Mouse (Mus musculus) cerebellum, adult 11 months (tissue): ENCODE data around the gene Cnmd.

ENCODE experiments used
- DNase-seq: peaks from one replicate; pipeline ENCODE4 v3.0.0; 2022

Gene Cnmd

DNA sequence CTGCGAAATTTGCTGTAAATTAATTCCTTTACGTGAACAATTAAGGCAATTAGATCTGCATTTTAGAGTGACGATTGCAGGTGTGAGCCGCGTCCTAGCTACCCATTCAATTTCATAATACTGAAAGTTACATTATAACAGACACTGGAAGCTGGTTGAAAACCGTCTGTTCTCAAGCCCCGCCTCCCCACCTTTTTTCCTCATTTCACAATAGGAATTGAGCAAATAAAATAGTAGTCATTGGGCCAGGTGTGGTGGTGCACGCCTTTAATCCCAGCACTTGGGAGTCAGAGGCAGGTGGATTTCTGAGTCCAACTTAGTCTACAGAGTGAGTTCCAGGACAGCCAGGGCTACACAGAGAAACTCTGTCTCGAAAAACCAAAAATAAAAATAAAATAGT, 19.9 kb downstream of the Cnmd start:
- no peak for DNase-seq

DNA sequence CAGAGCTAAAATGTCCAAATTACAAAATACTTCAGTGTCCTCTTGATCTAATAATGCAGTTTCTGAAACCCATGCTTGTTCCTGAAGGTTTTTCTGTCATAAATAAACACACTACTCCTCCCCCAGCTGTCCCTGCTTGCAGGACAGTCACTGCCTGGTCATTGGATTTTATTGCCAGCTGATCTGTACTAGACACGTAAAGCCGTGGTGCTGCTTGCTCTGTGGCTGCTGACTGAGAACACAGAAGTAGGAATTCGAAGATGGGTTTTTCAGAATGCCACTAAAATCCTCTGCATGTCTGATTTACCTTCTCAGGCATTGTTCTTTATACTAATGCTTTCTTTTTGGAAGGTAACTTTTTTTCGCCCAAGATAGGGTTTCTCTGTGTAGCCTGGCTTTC, 25.2 kb downstream of the Cnmd start:
- no peak for DNase-seq

DNA sequence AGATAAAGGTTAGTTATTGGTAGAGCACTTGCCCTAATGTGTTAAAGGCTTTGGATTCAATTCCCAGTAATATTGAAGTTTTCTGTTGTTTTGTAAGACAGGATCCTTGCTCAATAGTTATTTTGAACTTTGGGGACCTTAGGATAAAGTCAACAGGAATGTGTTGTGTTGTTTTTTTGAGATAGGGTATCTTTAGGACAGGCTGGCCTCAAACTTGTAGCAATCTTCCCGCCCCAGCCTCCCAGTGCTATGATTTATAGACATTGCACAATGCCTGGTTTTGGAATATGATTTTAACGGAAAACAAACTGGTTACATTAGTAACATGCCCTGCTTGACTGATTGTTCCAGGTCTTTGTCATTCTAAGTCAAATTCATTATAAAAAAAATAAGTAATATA, 28.8 kb downstream of the Cnmd start:
- DNase-seq: no peak

DNA sequence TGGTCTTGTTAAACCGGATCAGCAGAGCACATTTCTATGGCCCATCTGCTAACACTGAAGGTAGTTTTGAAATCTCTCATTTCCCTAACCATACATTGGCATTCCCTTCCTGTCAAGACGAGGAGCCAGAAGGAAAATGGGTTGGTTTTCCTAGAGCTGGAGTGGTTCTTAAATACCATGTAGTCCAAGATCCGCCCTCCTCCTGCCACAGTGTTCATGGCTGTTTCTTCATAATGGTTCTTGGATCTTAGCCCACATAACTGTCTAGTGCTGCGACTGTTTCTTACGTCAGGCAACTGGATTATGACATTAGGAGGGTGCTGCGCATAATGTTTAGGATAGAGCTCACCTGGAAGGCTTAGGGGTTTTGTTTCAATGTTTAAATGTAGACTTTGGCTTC, 29.6 kb downstream of the Cnmd start:
- DNase-seq: no peak

DNA sequence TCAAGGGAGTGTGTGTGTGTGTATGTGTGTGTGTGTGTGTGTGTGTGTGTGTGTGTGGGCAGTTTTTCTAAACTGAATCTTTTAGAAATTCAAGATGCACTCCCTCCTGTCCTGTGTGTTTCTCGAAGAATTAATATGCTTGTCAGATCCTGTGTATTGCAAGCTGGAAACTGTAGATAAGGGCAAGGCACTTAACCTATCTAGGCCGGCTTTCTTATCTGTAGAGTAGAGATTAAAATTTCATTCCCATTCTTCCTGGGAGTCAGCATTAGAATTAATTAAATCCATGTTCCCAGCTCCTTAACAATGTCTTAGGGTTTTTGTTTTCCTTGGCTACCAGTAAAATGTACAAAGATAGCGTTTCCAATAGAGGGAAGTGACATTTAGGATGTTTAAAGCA, 40.8 kb downstream of the Cnmd start:
- DNase-seq: no peak

DNA sequence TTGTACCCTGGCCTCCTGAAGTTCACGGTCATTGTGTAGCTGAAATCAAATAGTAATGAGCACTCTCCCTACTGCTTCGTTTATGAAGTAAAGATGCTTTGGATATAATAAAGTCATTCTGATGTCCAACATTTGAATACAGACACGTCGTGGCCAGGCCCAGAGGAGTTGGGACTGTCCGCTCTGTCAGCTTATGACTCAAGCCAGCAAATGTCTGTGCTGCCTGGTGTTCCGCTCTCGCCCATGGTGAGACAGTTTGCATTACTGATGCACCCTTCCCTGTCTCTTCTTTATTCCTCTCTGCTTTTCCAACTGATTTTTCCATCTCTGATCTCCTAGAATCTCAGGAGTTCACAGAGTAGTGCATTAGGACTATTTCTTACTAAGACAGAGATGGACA, 42.2 kb downstream of the Cnmd start:
- DNase-seq: no peak

DNA sequence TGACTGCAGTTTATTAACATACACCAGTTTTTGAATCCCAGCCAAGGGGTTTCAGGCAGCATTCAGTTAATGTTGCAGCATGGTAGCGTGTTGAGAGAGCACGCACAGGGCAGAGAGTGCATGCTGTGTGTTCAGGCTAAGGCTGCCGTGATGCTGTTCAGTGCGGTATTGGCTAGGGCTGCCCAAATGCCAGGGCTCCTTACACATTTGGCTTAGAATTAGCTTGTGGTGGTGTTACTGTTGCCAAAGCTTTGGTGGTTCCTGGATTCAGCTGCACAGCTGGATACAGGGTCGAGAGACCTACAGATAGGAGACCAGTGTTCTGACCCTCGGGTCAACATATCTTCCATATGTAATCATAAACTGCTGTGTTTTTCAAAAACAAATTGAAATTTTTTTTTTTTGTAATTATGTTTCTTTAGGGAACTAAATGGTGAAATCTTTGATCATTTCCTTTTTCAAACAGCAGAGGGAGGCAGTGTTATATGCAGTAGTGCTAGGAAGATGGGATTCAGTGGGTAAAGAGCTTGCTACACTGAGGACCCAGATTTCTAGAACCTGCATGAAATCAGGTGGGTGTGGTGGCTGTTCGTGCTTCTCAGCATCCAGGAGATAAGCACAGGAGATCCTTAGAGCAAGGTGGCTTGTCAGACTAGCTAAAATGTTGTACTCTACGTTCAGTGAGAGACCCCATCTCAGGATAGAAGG, 44.7 kb downstream of the Cnmd start:
- no peak for DNase-seq

DNA sequence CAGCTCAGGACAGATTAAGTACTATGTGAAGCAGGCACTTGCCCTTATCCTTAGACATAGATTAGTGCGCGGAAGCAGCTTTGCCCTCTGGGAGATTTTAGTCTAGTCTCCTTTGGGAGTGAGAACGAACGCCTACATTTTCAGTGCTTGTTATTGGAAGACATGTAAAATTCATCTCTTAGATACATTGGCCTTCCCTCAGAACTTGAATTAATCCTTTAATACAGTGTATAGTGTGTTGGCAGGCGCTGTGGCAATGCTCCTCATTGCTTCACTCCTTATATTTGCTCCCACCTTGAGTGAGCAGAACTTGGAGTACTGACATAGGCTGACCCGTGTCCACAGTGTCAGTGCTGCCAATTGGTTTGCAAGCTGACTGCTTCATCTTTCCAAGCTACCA, 53.7 kb downstream of the Cnmd start:
- DNase-seq: no peak

DNA sequence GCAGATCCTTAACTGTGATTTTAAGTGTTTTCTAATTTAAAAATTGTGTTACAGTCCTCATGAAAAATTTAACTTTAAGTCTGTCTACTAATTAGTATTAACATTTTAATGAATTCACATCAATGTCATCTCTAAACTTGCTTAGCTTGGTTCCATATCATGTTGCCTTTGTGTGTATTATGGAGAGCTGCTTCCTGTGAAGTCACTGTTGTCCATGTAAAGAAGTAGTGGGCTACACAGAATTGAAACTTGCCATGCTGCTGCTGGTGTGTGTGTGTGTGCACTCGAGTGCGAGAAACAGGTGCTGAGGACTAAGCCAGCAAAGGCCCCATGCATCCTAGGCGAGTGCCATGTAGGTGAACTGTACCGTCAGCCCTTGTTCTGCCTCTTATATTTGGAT, 54.6 kb downstream of the Cnmd start:
- no peak for DNase-seq

DNA sequence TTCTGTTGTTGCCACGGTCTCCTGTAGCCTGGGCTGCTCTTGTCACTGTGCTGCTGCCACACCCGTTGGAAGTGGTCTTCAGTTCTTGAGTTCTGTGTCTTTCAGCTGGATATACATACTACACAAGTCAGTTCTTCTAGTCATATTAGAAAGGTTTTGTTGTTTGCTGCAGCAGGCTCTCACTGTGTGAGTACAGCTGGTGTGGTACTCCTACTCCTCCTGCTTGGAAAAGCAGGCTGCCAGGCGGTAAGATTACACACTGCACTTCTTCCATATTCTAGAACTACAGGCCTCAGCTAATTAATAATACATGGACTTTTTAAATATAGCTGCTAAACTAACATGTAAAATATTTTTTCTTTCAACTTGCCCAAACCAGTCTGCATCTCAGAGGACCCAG, 55.1 kb downstream of the Cnmd start:
- DNase-seq: no peak

DNA sequence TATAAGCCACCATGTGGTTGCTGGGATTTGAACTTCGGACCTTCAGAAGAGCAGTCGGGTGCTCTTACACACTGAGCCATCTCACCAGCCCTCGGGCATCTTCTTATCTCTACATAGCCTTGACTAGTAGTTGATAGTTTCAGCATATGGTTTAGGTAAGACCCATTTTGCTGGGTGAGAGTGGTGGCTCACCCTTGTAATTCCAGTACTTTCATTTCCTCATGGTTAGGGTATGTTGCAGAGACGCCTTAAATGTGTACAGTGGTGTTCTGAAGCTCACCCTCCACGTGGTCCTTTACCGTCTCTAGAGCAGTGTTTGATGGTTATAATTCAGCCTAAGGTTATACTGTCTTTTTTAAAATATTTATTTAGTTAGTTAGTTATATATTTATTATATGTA, 55.6 kb downstream of the Cnmd start:
- DNase-seq: no peak

DNA sequence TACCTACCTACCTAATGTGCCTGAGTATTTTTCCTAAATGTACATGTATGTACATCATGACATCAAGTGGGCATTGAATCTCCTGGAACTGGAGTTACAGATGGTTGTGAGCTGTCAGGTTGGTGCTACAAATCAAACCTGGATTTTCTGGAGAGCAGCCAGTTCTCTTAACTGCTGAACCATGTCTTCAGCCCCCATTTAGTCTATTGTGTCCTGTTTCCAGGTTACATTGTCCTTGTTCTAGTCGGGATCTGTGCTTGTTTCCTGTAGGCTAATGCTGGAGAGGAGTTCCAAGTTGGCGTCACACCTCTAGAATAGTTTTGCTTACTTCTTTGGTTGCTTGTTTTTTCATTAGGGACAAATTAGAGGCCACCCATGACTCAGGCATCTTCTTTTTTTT, 56.1 kb downstream of the Cnmd start:
- DNase-seq: no peak

DNA sequence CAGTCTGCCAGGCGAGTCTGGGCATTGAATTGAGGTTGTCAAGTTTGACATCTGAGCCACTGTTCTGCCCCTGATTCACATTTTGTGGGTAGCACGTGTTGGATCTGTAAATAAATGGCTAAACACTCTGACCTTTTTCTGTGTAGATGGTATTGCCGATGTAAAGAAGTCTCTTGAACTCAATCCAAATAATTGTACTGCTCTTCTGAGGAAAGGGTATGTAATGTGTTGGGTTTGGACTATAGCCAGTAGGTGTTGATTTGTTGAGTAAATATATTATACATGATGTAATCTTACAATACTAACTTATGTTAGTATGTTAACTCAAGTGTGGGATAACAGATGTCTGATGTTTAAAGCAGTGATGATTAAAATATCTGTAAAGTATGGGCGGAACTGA, 65.4 kb downstream of the Cnmd start:
- DNase-seq: no peak

DNA sequence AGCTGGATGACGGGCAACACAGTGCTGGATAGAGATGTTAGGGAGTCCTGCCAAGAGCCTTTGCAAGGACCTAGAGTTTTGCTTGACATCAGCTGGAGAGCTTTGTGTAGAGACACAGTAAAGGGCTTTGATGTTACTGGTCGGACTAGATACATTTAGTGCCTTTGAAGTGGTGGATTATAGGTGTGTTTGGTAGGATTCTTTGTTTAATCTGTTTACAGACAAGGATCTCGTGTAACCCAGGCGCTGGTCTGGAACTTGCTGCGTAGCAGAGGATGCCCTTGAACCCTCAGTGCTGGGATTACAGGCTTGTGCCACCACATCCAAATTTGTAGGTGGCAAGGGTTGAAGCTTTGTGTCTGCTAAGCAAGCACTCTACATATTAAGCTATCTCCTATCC, 67.9 kb downstream of the Cnmd start:
- no peak for DNase-seq

DNA sequence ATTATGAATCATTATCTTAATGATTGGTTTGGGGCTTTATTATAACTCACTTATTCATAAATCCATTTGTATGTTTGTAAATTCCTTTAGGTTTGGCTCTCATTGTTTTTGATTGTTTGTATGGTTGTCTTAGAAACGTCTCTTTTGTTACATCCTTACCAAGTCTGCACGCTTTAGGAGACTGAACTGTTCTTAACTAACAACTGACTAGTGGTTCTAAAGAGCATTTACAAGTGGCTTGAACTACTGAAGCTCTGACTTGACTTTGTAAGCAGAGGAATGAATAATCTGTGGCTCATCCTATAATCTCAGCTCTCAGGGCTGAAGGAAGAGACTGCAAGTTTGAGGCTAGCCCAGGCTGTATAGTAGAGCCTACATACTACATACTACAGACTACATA, 70.4 kb downstream of the Cnmd start:
- DNase-seq: no peak

DNA sequence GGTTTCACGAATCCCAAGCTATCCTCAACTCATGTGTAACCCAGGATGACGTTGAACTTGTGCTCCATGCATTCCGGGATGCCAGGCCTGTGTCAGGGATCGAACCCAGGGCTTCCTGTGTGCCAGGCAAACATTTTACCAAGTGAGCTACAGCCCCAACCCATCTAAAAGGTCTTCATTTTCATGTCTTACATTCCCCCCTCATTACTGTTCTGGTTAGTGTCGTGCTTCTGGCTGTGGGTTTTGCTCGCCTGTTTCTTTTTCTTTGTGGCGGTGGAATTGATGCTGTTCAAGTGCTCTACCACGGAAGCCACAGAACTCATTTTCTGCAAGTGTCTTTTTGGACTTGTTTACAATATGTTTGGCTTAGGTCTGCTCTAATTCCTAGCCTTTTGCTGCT, 71.1 kb downstream of the Cnmd start:
- DNase-seq: no peak

DNA sequence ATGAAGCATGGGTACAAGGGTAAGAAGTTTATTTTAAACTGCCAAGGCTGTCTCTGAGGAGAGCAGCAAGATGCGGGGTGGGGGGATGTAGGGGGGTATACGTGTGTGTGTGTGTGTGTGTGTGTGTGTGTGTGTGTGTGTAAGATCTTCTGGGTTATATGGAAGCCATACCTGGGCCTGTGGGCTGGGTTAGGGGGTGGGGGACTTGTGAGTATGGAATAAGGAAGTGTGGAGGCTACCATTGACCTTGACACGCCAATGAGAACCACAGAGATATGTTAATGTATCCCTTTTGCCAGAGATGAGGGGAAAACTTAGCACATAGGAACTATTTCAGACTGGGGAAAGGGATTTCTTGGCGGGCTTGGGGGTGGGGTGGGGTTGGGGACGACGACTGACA, 72.6 kb downstream of the Cnmd start:
- no peak for DNase-seq

DNA sequence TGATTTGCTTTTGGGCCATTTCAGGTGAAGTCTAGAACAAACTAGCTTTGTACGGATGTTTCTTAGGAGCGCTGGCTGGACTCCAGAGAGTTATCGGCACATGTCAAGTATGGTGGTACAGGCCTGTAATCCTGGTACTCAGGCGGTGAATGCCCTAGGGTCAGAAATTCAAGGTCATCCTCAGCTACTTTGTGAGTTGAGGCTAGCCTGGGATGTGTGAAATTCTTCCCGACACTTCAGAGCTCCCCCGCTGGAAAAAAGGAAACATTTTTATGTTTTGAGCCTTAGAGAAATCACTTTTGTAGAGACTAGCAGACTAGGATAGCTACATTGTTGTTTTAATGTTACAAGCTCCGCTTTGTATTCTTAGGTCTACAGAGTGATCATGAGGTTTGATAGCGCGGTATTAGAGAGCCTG, 73.4 kb downstream of the Cnmd start:
- peak; percentile 32 for DNase-seq

DNA sequence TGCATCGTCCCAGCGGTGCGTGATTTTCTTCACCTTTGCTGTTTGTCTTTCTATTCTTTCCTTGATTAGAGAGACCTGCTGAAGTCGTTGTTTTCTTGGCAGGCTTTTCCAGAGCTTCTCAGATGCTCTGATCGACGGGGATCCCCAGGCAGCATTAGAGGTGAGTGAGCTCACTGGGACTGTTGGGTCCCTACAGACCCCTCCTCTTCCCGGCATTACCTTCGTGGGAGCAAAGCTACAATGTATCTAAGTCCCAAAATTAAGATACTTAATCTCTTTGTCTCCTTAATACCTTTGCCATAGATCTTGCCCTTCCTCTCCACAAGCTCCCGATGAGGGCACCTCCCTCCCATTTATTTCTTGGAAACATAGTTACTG, 74.1 kb downstream of the Cnmd start:
- no peak for DNase-seq
